Comparison of ENCODE assay signal across 33 mouse cellular contexts in genomic region chr8:72464211-72464610, GRCm38 (mm10).
"Had no signal": no experiment of that assay in that cellular context is flagged by ENCODE, and none has a peak within 500 bp of the region (broad histone marks: within the 10 kb centered on the region; RNA-seq: fewer than 3 reads in every experiment).

No protein-coding gene starts in this region.

- H3K9ac ChIP-seq: heart, embryonic 12.5 days; heart, embryonic 13.5 days; heart, embryonic 15.5 days; hindbrain, embryonic 12.5 days; hindbrain, embryonic 13.5 days; hindbrain, embryonic 14.5 days; hindbrain, embryonic 15.5 days; kidney, embryonic 15.5 days had no signal

- H3K27me3 ChIP-seq: heart, embryonic 12.5 days; heart, embryonic 13.5 days; heart, embryonic 15.5 days; hindbrain, embryonic 12.5 days; hindbrain, embryonic 13.5 days; hindbrain, embryonic 15.5 days; kidney, embryonic 15.5 days had no signal

- DNase-seq: heart, postnatal 14 days; heart, postnatal 36 days; heart, postnatal 4 days; kidney, adult 11 months; kidney, adult 18-20 months; kidney, adult 2 months; kidney, adult 8-10 months; kidney, adult 9 months; kidney, postnatal 10 days; kidney, postnatal 14 days; kidney, postnatal 25 days; kidney, postnatal 36 days; kidney, postnatal 4 days; layer of hippocampus, adult 9-11 months; layer of hippocampus, postnatal 36 days had no signal

- H3K27ac ChIP-seq: heart, embryonic 10.5 days; heart, embryonic 13.5 days; heart, embryonic 15.5 days; hindbrain, embryonic 10.5 days; hindbrain, embryonic 12.5 days; hindbrain, embryonic 13.5 days; hindbrain, embryonic 14.5 days; hindbrain, embryonic 15.5 days; hindbrain, postnatal 0 days; kidney, embryonic 15.5 days; kidney, postnatal 0 days; layer of hippocampus, adult 2 months; left cerebral cortex, adult 2 months had no signal

- H3K4me3 ChIP-seq: heart, embryonic 10.5 days; heart, embryonic 12.5 days; heart, embryonic 13.5 days; heart, embryonic 15.5 days; hindbrain, embryonic 10.5 days; hindbrain, embryonic 12.5 days; hindbrain, embryonic 13.5 days; hindbrain, embryonic 15.5 days; kidney, embryonic 15.5 days; layer of hippocampus, adult 2 months; left cerebral cortex, adult 2 months had no signal

- H3K4me2 ChIP-seq: heart, embryonic 11.5 days; heart, embryonic 12.5 days; heart, embryonic 13.5 days; heart, embryonic 15.5 days; hindbrain, embryonic 12.5 days; hindbrain, embryonic 13.5 days; hindbrain, embryonic 14.5 days; hindbrain, embryonic 15.5 days; kidney, embryonic 15.5 days had no signal

- H3K9me3 ChIP-seq: heart, embryonic 10.5 days; heart, embryonic 12.5 days; heart, embryonic 13.5 days; heart, embryonic 15.5 days; hindbrain, embryonic 10.5 days; hindbrain, embryonic 12.5 days; hindbrain, embryonic 13.5 days; hindbrain, embryonic 15.5 days; kidney, embryonic 15.5 days had no signal

- ATAC-seq: hindbrain, embryonic 16.5 days; hindbrain, postnatal 0 days; inflammation-experienced regulatory T-cells, adult 6 months; intestine, embryonic 16.5 days had no signal

- H3K4me1 ChIP-seq: heart, embryonic 10.5 days; heart, embryonic 12.5 days; heart, embryonic 13.5 days; heart, embryonic 15.5 days; hindbrain, embryonic 10.5 days; hindbrain, embryonic 12.5 days; hindbrain, embryonic 13.5 days; hindbrain, embryonic 15.5 days; kidney, embryonic 15.5 days had no signal
